Mouse (Mus musculus) retina, postnatal 7 days (tissue): ENCODE measurements around the gene Plekha4.
A peak's percentile ranks its signal among the peaks of the same experiment; 100 is the strongest.

Source experiments
- DNase-seq: peaks from one replicate; pipeline ENCODE4 v3.0.0-alpha.2; 2012; ENCODE audit warnings: low read depth, low spot score

The Plekha4 gene

DNA sequence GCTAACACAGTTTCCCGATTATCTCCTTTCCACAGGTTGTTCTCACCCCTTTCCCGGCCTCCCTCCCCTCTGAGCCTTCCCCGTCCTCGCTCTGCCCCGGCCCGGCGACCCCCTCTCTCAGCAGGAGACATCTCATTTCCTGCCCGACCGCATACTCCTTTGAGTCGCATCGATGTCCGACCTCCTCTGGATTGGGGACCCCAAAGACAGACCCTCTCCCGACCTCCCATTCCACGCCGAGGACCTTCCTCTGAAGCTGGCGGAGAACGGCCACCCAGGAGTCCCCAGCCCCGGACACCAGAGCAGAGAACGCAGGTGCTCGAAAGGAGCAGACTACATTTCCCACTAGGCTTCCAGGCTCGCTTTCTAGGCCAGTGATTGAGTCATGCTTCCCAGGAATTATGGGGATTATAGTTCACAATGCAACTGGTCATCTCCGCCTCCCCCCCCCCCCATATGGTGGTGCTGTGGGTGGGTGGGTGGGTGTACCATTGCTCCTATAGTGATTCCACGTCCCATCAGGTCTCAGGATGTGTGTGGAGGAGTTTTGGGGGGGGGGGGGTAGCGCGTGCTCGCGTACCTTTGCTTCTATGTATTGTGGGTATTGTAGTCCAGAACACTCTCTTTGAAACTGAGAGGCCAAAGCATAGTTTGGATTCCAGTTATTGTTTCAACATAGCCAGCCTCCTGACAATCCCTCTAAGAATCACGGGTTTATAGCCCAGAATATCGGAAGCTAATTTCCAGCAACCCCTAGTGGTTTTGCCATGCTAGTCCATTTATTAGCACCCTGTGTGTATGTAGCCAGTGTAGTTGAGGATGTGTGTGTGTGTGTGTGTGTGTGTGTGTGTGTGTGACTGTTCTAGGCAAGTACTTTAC, 12.3 kb downstream of the Plekha4 start:
- peak; percentile 49 for DNase-seq

GRCm38 (mm10) chr7:45539095-45539494, 13.0 kb downstream of the Plekha4 start:
- no peak for DNase-seq

DNA sequence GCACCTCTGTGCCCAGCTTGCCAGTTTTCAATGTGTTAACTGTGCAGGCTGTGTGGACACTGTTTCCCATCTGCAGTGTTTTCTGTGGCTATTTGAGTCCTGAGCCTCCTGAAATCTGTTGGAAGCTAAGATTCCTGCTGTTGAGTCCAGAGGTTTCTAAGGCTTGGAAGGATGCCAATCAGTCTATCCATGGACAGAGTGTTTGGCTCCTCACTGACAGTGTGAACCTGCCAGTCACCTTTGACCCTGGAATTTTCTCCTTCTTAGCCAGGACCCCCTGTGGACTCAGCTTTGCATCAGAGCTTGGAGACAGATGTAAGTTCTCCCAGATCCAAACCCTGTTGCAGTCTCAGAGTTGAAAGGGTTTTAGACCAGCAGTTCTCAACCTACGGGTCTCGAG, 14.1 kb downstream of the Plekha4 start:
- DNase-seq, result no peak

DNA sequence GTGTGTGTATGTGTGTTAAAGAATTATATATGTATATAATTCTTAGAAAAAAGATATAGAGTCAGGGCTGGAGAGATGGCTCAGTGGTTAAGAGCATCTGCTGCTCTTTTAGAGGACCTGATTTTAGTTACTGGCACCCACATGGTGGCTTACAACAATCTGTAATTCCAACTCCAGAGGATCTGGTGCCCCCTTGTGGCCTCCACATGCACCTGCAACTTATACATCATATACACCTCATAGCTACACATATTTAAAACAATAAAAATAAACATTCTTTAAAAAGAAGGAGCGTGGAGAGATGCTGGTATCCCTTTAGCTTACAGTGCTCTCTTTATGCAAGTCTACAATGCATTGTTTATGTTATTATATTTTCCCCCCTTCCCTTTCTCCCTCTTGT, 18.4 kb downstream of the Plekha4 start:
- DNase-seq, result no peak

GRCm38 (mm10) chr7:45549641-45550436, 23.7 kb downstream of the Plekha4 start:
- DNase-seq, result no peak

- DNase-seq, result no peak
Measured at GRCm38 (mm10) chr7:45550821-45551511, 24.8 kb downstream of the Plekha4 start.

DNA sequence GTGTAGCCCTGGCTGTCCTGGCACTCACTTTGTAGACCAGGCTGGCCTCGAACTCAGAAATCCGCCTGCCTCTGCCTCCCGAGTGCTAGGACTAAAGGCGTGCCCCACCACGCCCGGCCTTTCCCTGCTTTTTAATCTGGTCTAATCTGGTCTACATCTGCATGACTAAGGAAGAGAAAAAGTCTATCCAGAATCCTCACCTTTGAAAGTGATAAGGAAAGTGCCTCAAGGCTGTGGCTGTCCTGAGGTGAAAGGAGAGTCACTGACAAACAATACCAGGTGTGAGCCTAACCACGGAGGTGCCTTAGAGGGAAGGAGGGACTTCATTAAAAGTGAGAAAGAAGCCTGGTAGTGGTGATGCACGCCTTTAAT, 25.4 kb downstream of the Plekha4 start:
- no peak for DNase-seq

DNA sequence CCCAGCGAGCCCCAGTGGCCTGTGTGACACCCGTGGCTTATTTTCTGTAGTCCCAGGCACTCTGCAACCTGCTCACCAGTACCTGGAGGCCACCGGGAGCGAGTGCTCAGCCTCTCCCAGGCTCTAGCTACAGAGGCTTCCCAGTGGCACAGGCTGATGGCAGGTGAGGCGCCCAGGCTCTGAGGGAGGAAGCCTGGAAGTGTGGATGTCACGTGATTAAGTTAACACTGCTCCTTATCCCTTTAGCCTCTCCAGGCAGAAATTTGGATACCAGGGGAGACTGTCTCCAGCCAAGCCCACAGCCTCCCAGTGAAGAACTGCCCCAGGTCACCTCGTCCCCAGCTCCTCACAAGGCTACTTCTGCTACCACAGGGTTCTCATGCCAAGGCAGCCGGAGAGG, 27.4 kb downstream of the Plekha4 start:
- no peak for DNase-seq

DNA sequence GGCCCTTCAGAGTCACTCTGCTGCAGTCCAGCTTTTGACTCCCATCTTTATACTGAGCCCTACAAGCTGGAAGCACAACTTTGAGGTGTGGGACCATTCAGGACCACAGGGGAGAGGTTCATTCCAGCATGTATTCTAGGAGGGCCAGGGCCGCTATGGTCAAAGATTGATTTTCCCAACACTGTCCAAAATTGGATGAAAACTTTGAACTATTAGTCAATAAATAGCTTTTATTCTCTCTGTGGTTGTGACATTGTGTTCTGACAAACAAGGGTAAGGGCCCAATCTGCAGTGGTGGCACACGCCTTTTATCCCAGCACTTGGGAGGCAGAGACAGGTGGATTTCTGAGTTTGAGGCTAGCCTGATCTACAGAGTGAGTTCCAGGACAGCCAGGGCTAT, 27.9 kb downstream of the Plekha4 start:
- no peak for DNase-seq

GRCm38 (mm10) chr7:45554744-45555143, 28.6 kb downstream of the Plekha4 start, which contains the start of gene Hsd17b14:
Gene Hsd17b14 (plus strand): TSS chr7:45554893.
- no peak for DNase-seq

GRCm38 (mm10) chr7:45555787-45556186, 29.7 kb downstream of the Plekha4 start:
- no peak for DNase-seq

DNA sequence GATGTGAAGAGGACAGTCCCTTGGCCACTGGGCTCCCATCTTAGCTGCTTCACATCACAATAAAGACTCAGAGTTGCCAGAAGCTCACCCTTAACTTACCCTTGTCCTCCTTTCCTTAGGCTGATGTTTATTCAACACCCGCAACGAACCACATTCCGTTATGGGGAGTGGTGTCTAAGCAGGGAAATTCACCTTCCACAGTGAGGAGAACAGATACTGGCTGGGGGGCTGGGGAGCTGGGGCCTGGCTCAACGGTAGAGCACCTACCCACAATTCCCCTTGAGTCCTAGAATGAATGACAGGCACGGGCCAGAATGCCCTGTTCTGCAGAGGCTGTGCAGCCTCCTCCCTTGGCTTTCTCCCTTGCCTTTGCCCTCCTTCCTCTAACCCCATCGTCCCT, 32.8 kb downstream of the Plekha4 start:
- no peak for DNase-seq

- DNase-seq, result no peak
Measured at GRCm38 (mm10) chr7:45560241-45560640, 34.1 kb downstream of the Plekha4 start.

GRCm38 (mm10) chr7:45560843-45561623, 34.9 kb downstream of the Plekha4 start:
- peak; percentile 63 for DNase-seq

DNA sequence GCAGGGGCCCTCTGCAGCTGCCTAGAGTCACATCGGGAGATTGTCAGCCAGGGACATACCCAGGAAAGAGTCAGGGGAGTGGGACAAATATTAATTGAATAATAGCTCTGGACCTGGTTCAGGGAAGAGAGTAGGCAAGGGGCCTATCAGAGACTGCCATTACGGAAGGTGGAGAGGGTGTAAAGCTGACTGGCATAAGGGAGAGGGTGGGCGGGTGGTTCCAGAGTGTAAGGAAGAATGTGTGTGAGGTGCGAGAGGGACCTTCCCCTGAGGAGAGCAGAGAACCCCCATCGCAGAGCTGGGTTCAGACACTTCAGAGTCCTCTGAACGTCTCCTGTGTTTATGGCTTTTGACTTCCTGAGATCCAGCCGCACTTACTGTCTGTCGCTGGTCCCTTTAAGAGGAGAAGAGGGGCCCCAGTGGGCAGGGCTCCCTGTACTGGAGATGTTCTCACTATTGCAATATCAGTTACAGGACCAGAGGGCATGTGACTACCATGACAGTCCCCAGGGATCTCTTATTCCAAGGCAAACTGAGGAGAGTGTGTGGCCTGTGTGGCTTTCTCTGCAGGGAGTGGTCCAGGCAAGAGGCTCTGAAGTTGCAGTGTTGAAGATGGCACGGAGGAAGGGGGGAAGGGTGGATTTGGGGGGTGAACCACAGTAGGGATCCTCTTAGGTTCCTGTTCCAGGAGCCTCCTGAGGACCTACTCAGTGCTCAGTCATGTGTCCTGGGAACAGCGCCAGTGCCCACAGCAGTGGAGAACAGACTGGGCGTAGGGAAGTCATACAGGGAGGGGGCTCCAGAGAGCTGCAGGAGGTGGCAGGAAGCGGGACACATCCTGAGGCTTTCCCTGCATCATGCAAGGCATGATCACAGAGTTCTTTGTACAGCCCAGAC, 35.7 kb downstream of the Plekha4 start:
- DNase-seq, result no peak

GRCm38 (mm10) chr7:45564811-45565210, 38.7 kb downstream of the Plekha4 start:
- no peak for DNase-seq

GRCm38 (mm10) chr7:45565446-45565845, 39.3 kb downstream of the Plekha4 start:
- no peak for DNase-seq

- DNase-seq, result no peak
Measured at GRCm38 (mm10) chr7:45567112-45567779, 41.1 kb downstream of the Plekha4 start.

GRCm38 (mm10) chr7:45567780-45568516, 41.8 kb downstream of the Plekha4 start:
- DNase-seq, result no peak
